Mouse (Mus musculus): ENCODE results near the gene Stox1.
"Not testable (repeated sequence)": the region's sequence is repeated elsewhere in the genome, so short reads cannot be mapped to it uniquely, and the experiment has no call there.

The Stox1 gene

GRCm38 (mm10) chr10:62725771-62726687, at the start of gene Stox1:
Gene Stox1, minus strand, starts transcription at chr10:62726128.
- DNase-seq (ENCODE audit: low spot score): peak; percentile 54

DNA sequence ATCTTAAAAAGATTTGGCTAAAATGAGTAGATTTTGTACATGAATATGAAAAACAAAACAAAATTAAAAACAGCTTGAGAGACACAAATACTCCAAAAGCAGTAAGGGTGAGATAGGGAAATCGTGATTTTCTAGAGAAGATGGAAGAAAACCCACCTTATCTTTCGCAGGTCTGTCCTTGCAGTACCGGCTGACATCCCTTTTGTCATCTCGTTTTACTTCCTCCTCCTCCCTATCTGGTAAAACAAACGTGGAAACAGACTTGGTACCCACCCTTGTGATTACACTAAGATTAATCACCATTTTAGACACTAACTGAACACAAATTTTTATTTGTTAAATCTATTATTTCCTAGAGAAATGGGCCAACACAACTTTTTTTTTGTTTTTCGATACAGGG, 24.9 kb upstream of the Stox1 start:
- DNase-seq (ENCODE audit: low spot score): no peak

GRCm38 (mm10) chr10:62739961-62740737, 14.2 kb upstream of the Stox1 start:
- peak; percentile 37 for DNase-seq (ENCODE audit: low spot score)

GRCm38 (mm10) chr10:62736965-62737688, 11.2 kb upstream of the Stox1 start:
- no peak for DNase-seq (ENCODE audit: low spot score)

GRCm38 (mm10) chr10:62730826-62731225, 4.9 kb upstream of the Stox1 start:
- no peak for DNase-seq (ENCODE audit: low spot score)

- no peak for DNase-seq (ENCODE audit: low spot score)
Measured at GRCm38 (mm10) chr10:62724936-62725335, 992 bp downstream of the Stox1 start.

DNA sequence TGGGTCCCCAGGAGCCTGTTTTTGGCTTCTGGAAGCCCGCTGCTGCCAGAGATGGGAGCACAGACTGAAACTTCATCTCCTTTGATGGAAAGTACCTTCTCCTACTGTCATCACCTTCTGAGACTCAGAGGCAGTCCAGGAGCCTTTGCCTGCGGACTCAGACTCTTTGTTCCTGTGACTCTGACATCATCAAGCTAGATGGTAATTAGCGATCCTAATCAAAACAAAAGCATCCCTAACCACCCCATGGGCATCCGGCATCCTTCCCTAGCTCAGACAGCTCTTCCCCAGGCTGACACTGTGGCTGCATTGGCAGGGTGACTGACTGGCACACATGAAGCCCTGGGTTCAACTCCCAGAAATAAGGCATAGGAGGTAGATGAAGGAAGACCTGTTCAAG, 3.2 kb downstream of the Stox1 start:
- no peak for DNase-seq (ENCODE audit: low spot score)

- DNase-seq (ENCODE audit: low spot score): not testable (repeated sequence)
Measured at GRCm38 (mm10) chr10:62720574-62720973, 5.4 kb downstream of the Stox1 start.

DNA sequence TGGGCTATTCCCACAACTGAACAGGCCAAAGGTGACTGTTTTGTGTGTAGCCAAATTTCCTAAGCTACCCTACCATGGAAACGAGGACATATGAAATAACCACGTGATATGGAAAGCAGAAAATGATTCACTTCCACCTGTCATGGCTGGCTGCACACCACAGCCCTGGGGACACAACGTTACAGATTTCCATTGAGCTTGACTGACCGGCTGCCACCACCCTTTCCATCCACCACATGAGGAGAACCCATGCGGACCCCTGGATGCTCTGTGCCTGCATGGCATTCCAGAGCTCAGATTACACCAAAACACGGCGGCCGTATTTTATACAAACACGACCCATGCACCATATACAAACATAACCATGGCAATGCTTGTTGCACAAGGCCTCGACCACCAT, 12.5 kb downstream of the Stox1 start:
- no peak for DNase-seq (ENCODE audit: low spot score)

GRCm38 (mm10) chr10:62703579-62703978, 22.3 kb downstream of the Stox1 start:
- DNase-seq (ENCODE audit: low spot score): no peak

GRCm38 (mm10) chr10:62702436-62702835, 23.5 kb downstream of the Stox1 start:
- DNase-seq (ENCODE audit: low spot score): no peak

DNA sequence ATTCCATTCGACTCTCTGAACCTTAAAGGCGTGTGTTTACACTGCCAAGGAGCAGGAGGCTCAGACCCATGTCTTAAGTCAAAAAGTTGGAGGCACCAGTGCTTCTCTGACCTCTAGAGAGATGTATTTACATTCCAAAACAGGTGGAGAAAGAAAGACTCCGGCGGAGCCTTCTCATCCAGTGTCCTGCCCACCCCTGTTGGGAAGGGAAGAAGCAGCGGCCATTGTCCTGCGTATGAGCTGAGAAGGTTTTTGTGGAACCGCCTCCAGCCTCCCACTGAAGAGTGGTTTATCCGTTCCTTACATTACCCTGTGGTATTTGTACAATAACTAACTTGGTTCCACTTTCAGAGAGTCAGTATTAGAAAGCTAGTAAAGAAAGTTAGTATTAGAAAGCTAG, 33.2 kb downstream of the Stox1 start:
- no peak for DNase-seq (ENCODE audit: low spot score)

- DNase-seq (ENCODE audit: low spot score): no peak
Measured at GRCm38 (mm10) chr10:62692244-62692643, 33.7 kb downstream of the Stox1 start.

GRCm38 (mm10) chr10:62687032-62687674, 38.8 kb downstream of the Stox1 start:
- DNase-seq (ENCODE audit: low spot score): no peak

DNA sequence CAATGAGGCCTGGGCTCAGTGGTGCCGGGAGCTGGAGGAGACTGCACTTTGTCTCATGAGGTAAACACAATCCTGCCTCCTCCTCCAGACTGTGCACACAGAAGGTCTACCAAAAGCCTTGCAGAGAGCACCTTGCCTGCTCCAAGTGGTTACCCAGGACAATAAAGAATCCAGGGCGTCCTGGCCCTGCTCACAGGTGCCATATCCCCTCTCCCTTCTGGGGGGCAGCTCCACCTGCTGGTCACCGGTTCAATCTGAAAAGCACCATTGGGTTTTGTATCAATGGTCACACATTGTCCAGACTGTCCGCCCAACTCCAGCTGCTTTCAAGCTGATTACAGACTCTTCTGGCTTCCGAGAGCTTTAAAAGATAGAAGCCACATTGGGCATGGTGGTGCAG, 42.9 kb downstream of the Stox1 start:
- DNase-seq (ENCODE audit: low spot score): no peak

- no peak for DNase-seq (ENCODE audit: low spot score)
Measured at GRCm38 (mm10) chr10:62679833-62680232, 46.1 kb downstream of the Stox1 start.

GRCm38 (mm10) chr10:62677329-62677728, 48.6 kb downstream of the Stox1 start:
- DNase-seq (ENCODE audit: low spot score): no peak

DNA sequence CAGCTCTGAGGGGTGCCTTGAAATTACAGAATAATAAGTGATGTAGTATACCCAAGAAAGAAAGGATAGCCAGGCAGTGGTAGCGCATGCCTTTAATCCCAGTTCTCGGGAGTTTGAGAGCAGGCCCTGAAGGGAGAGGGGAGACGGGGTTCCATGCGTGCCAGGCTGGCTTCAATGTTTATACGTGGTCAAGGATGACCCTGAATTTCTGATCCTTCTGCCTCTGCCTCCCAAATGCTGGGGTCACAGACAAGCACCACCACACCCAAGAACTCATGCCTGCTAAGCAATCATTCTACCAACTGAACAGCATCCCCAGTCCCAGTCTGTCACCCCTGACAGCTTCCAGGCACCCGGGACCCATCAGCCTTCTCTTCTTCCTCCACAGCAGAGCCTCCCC, 49.7 kb downstream of the Stox1 start:
- DNase-seq (ENCODE audit: low spot score): no peak

GRCm38 (mm10) chr10:62672359-62672758, 53.6 kb downstream of the Stox1 start:
- DNase-seq (ENCODE audit: low spot score): no peak

DNA sequence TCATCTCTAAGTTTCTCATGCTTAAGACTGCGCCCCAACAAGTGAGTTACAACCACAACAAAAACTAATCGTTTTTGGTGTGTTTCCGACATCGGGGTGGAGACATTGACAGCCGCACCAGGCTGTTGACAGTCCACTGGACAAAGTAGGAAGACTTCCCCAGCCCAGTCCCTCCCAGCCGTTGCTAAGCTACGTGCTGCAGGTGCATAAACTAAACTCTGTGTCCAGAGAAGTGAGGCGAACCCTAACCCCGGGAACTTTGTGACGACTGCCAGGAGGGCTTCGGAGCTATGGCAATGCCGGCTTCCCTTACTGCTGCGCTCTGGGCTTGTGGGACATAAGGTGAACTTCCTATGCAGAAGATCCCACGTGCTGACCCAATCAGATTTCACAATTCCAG, 56.7 kb downstream of the Stox1 start:
- no peak for DNase-seq (ENCODE audit: low spot score)

GRCm38 (mm10) chr10:62668463-62668862, 57.5 kb downstream of the Stox1 start:
- DNase-seq (ENCODE audit: low spot score): no peak

DNA sequence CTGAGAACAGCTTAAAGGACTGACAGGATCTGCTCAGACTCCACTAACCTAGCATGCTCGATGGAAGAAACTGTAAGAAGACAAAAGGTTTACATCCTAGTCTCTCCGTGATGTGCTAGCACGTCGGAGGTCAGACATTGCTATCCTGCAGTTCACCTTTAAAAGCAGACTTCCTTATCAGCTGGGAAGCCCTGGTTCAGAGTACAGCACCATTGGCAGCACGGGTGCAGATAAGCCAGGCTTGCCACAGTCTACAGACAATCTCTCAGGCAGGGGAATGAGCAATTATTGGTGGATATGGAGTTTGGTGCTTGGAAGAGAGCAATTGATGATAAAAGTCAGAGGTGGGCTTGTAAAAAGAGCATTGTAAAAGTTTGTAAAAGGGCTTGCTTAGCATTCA, 57.9 kb downstream of the Stox1 start:
- no peak for DNase-seq (ENCODE audit: low spot score)

All from layer of hippocampus, adult 11-12 months (tissue).